Mouse (Mus musculus): ENCODE measurements at regions not wholly inside any gene's neighbourhood (a gene's known extent, or its start where the extent isn't known, plus 50 kb on each side); places are given as distances from the start of the nearest gene placed in this dataset.

DNA sequence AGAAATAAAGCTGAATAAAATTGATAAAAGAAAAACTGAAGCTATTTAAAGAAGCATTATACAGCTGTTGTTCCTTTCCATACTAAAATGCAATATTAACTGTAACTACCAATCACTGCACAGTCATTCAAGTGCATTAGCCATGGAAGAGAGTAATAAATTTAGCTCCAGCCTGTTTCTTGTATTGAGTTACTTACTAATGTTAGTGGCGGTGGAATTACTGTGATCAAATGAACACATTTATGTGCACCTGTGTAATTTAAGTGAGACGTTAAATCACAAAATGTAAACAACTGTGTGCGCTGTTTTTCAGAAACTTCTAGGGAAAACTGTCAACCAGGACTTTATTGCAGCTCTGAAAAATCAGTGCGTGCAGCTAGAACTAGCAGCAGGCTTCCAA lies 222.4 kb downstream of the Tusc1 start:
- no peak for DNase-seq (ENCODE audit: low read depth, low spot score)

DNA sequence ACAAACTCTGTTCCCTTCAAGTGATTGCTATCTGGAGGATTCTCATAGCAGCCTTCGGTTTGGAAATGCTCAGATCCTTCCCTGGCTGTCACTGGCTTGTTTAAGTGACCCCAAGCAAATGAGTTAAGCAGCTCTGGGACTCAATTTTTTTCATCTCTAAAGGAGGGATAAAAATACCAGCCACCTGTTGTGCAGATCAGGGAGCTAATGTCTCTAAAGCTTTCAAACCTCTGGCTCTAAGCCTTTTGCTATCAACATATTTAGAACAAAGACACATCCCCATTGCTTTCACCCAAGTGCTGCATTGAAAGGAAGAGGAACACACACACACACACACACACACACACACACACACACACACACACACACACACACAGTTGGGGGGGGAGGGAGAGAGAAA lies 241.2 kb downstream of the Tusc1 start:
- DNase-seq (ENCODE audit: low read depth, low spot score) = no peak

- DNase-seq (ENCODE audit: low read depth, low spot score) = peak; percentile 52
Measured at GRCm38 (mm10) chr4:93063531-93063930, 271.8 kb downstream of the Tusc1 start.

Measured in 3T3-L1 (cell line).